Mouse (Mus musculus) thymus, adult 2 months (tissue): Measurements from ENCODE around the gene Dst.

Experiments used
- CTCF ChIP-seq: fragments of 200-500 bp; IDR thresholded peaks from 2 replicates; pipeline ENCODE4 v1.5.1; 2012; ENCODE audit warnings: mild to moderate bottlenecking, control low read depth, low read length, moderate library complexity, borderline replicate concordance; ENCODE audit not compliant: control insufficient read depth, poor library complexity, insufficient read depth; ENCODE audit errors: extremely low read depth
- POLR2A ChIP-seq: fragments of 200-500 bp; IDR thresholded peaks from 2 replicates; pipeline ENCODE4 v1.6.1; 2012; ENCODE audit warnings: mild to moderate bottlenecking, low read length, control low read depth, moderate library complexity; ENCODE audit not compliant: control insufficient read depth, poor library complexity, insufficient read depth; ENCODE audit errors: extremely low read depth

DNA sequence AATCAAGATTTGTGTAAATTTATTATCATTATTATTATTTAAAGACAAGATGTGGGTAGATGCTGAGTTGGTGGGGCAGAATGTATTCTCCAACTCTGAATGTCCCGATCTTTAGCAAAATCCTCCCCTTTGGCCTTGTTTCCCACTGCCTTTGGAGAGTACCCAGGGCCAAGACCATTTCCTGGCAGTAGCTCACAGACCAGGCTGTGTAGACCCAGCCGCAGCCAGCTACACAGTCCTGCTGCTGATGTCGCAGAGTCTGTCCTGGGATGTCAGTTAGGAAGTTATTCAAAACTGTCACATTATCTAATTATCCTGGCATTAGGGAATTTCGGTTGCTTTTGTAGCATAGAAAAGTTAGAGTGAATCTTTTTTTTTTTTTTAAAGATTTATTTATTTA, 94.3 kb downstream of the Dst start:
- TF ChIP-seq CTCF, result no peak
- no peak for TF ChIP-seq POLR2A
